Mouse (Mus musculus) cortical plate, adult 2 months (tissue): ENCODE measurements at regions not wholly inside any gene's neighbourhood (a gene's known extent, or its start where the extent isn't known, plus 50 kb on each side); places are given as distances from the start of the nearest gene placed in this dataset.

Source experiments
- H3K27ac ChIP-seq: fragments of 200-500 bp; 2 replicates; pipeline ENCODE4 v1.5.1; 2012; ENCODE audit warnings: low read length, control low read depth, inconsistent platforms; ENCODE audit not compliant: insufficient read depth
- H3K4me1 ChIP-seq: fragments of 200-500 bp; 2 replicates; pipeline ENCODE4 v1.6.1; 2011; ENCODE audit warnings: low read length; ENCODE audit not compliant: control insufficient read depth, insufficient read depth
- H3K4me3 ChIP-seq: fragments of 200-500 bp; 2 replicates; pipeline ENCODE4 v1.5.1; 2011; ENCODE audit warnings: mild to moderate bottlenecking, low read length, control low read depth; ENCODE audit not compliant: insufficient read depth
- CTCF ChIP-seq: fragments of 200-500 bp; IDR thresholded peaks from 2 replicates; pipeline ENCODE4 v1.5.1; 2011; ENCODE audit warnings: mild to moderate bottlenecking, control low read depth, low read length; ENCODE audit not compliant: insufficient read depth; ENCODE audit errors: extremely low read depth
- POLR2A ChIP-seq: fragments of 200-500 bp; IDR thresholded peaks from 2 replicates; pipeline ENCODE4 v1.6.1; 2011; ENCODE audit warnings: mild to moderate bottlenecking, low read length, control low read depth; ENCODE audit not compliant: insufficient read depth; ENCODE audit errors: extremely low read depth

DNA sequence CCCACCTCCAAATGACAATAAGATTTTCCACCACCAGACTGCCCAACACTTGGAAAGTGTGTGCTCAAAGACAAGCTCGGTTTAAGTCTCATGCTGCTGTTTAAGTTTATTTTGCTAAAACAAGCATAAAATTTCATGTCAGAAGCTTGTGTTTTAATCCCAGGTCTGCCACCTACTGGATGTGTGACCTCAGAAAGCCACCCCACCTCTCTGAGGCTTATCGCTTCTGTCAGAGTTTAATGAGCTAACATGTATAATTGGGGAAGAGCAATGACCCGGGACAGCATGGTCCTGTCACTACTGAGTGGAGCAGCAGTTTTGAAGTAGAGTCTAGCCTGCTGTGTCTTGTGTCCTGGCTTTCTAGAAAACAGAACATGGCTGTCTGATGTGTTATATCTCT is 122.4 kb upstream of the Rad23b start:
- no peak overlapping the region for H3K4me3 ChIP-seq
- TF ChIP-seq POLR2A (no peak), CTCF (peak; percentile 29; the same call in 1 of the 2 replicates)

DNA sequence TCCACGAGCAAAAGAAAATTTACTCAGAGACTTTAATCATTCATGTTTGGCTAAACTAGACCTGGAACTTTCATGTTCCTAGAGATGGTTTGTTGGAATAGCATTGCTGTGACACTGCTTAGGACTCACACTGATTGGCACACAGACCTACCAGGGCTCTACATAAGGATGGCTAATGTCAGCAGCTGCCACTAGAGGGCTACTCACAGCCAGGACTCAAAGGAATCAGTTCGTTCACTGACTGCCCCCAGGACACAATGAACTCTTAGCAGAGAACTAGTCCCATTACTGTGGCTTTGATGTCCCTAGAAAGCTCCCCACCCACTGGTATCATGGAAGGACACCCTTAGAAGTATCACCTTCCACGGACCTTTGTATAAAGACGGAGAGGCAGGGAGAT is 118.3 kb upstream of the Rad23b start:
- Histone ChIP-seq H3K27ac (no peak overlapping the region), H3K4me3 (no peak overlapping the region), H3K4me1 (no peaks in the 10 kb centered on the region)
- peak; percentile 52 for TF ChIP-seq CTCF
- TF ChIP-seq POLR2A: no peak

More for the DNA sequence above, 122.4 kb upstream of the Rad23b start:
- Histone ChIP-seq H3K27ac (no peak overlapping the region), H3K4me1 (no peaks in the 10 kb centered on the region)

DNA sequence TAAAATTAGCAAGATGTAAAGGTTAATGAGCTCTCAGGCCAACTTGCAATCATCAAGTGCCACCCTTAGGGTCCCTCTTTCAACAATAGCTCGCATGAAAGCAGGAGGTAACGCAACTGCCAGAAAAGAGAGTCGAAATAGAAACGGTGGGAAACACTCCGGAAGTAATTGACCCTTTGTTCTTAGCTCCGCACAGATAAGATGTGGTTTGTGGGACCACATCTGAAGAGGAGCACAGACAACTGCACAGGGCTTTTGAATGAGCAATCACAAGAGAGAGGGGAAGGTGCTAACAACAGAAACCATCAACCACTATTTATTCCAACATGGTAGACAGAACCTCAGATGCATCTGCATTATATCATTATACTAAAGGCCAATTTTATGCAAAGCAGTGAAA is 112.0 kb upstream of the Rad23b start:
- TF ChIP-seq POLR2A: no peak
- TF ChIP-seq CTCF: no peak
- H3K4me3 ChIP-seq: no peak overlapping the region
- H3K4me1 ChIP-seq: no peaks in the 10 kb centered on the region
- H3K27ac ChIP-seq: no peak overlapping the region

- no peak overlapping the region for H3K27ac ChIP-seq
- H3K4me1 ChIP-seq: no peaks in the 10 kb centered on the region
- TF ChIP-seq CTCF (peak; percentile 97), POLR2A (no peak)
- H3K4me3 ChIP-seq: no peak overlapping the region
Observed at GRCm38 (mm10) chr4:55240450-55240849, 109.4 kb upstream of the Rad23b start.

DNA sequence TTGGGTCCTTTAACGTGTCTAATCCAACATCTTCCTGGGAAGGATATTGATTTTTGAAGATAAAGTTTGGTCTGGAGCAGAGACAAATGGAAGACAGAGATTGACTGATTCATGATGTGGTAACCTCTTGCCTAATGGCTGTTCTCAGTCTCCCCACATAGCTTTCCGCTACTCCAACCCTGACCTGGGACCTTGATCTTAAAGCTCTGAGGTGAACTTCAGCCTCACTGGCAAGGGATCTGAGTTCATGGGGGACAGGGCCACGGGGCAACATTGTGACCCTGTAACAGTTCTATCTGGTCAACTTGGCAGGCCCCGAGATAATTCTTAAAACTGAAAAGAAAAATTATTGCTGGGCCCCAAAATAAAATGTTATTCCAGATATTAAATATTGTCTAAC is 107.5 kb upstream of the Rad23b start:
- no peak overlapping the region for H3K27ac ChIP-seq
- no peaks in the 10 kb centered on the region for H3K4me1 ChIP-seq
- TF ChIP-seq CTCF (no peak), POLR2A (no peak)
- H3K4me3 ChIP-seq: no peak overlapping the region

- Histone ChIP-seq H3K27ac (no peak overlapping the region), H3K4me3 (no peak overlapping the region), H3K4me1 (no peaks in the 10 kb centered on the region)
- TF ChIP-seq POLR2A: no peak
Observed at GRCm38 (mm10) chr4:55243091-55244058, 106.5 kb upstream of the Rad23b start.

GRCm38 (mm10) chr4:55245789-55246188 is 104.1 kb upstream of the Rad23b start:
- Histone ChIP-seq H3K4me1 (no peaks in the 10 kb centered on the region), H3K27ac (no peak overlapping the region), H3K4me3 (no peak overlapping the region)
- TF ChIP-seq CTCF (no peak), POLR2A (no peak)

- TF ChIP-seq CTCF (no peak), POLR2A (no peak)
- H3K4me3 ChIP-seq: no peak overlapping the region
- no peaks in the 10 kb centered on the region for H3K4me1 ChIP-seq
- no peak overlapping the region for H3K27ac ChIP-seq
Observed at GRCm38 (mm10) chr4:55250334-55250733, 99.5 kb upstream of the Rad23b start.

GRCm38 (mm10) chr4:55251546-55251945 is 98.3 kb upstream of the Rad23b start:
- no peak for TF ChIP-seq CTCF
- no peak for TF ChIP-seq POLR2A
- H3K4me3 ChIP-seq: no peak overlapping the region
- H3K27ac ChIP-seq: no peak overlapping the region
- no peaks in the 10 kb centered on the region for H3K4me1 ChIP-seq

GRCm38 (mm10) chr4:55253769-55254168 is 96.1 kb upstream of the Rad23b start:
- H3K4me3 ChIP-seq: no peak overlapping the region
- H3K27ac ChIP-seq: no peak overlapping the region
- TF ChIP-seq POLR2A (no peak), CTCF (no peak)
- no peaks in the 10 kb centered on the region for H3K4me1 ChIP-seq
